Mouse (Mus musculus) cerebellum, adult 2 months (tissue): ENCODE data around the gene E2f3.

ENCODE experiments used
- CTCF ChIP-seq: fragments of 200-500 bp; IDR thresholded peaks from 2 replicates; pipeline ENCODE4 v1.5.1; 2011; ENCODE audit warnings: low read depth, mild to moderate bottlenecking, control low read depth, low read length, moderate library complexity, borderline replicate concordance; ENCODE audit not compliant: insufficient read depth
- POLR2A ChIP-seq: fragments of 200-500 bp; IDR thresholded peaks from 2 replicates; pipeline ENCODE4 v1.6.1; 2011; ENCODE audit warnings: low read length, control low read depth, borderline replicate concordance; ENCODE audit not compliant: insufficient read depth

DNA sequence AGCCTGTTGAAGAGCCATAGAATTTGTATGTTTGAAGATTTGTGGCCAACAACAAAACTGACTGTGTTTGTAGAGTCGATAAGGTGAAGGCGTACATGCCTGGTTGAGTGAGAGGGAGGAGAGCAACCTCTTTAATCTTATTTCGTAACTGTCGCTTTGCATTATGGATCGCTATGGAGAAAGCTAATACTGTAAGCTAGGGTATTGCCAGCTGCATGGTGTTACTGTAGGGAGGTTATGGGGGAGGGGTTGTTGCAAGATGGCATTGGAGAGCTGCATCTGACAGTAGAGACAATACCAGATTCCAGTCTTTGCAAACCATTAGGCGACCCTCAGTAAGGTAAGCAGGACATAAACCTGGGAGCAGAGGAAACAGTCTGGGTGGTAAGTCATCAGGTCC, 2.1 kb upstream of the E2f3 start:
- TF ChIP-seq CTCF (no peak), POLR2A (no peak)
